Mouse (Mus musculus) kidney, adult 18-20 months (tissue): ENCODE data around the gene Pigk.
A peak's percentile ranks its signal among the peaks of the same experiment; 100 is the strongest.
"Not testable (repeated sequence)": the region's sequence is repeated elsewhere in the genome, so short reads cannot be mapped to it uniquely, and the experiment has no call there.

ENCODE experiments used
- DNase-seq: peaks from one replicate; pipeline ENCODE4 v3.0.0; 2021

Pigk gene

DNA sequence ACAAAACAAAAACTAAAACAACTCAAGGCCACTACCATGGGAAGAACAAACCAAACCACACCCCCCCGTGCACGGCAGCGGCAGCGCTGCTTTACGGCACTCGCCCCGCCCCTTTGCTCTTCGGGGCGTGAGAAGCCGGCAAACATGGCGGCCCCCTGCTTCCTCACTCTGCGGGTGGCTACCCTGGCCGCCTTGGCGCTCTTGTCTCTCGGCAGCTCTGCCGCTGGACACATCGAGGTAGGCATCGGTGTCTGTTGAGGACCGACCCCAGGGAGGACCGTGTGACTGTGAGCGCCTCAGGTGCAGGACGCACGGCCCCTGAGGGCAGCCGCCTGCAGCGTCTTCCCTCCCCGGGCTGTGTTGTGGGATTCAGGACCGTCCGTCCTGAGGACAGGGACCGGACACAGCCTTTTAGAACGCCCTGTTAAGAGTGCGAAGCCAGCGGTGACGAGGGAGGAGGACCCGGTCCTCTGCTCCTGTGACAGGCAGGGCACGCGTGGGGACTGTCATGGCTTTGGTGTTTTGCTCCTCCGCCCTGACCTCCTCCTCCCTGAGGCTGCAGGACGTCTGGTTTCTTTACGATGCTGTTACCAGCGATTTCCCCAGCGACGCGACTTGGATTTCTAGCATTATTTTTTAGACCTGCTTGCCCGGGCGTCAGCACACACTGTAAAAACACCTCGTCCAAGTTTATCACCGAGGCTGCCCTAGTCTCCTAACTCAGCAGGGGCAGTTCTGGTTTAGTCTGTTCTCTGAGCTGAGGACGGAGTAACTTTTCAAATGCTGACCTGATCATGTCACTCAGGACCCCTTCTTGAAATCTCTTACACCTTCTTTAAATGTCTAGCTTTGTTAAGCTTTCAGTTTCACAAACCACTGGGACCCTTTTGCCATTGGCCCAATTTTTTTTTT lies at the start of gene Pigk:
TSS of gene Pigk (plus strand) at position 110 of the 912 bp plus-strand sequence.
- peak; percentile 92 for DNase-seq

DNA sequence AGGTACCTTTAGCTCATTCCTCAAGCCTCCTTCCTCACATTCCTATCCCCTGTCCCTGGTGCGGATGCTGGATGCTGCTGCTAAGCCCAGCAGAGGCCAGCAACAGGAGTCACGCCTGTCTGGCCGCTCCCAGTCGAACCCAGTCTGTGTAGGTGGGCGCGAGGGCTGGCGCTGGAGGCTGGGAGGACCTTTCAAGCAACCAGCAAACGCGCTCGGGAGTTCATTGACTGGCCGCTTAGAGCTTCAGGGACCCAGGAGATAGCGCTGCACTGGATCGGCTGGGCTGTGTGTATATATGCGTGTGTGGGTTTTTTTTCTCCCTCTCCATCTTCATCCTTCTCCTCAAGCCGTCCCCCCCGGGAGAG lies 46.9 kb upstream of the Pigk start:
- DNase-seq, result no peak

DNA sequence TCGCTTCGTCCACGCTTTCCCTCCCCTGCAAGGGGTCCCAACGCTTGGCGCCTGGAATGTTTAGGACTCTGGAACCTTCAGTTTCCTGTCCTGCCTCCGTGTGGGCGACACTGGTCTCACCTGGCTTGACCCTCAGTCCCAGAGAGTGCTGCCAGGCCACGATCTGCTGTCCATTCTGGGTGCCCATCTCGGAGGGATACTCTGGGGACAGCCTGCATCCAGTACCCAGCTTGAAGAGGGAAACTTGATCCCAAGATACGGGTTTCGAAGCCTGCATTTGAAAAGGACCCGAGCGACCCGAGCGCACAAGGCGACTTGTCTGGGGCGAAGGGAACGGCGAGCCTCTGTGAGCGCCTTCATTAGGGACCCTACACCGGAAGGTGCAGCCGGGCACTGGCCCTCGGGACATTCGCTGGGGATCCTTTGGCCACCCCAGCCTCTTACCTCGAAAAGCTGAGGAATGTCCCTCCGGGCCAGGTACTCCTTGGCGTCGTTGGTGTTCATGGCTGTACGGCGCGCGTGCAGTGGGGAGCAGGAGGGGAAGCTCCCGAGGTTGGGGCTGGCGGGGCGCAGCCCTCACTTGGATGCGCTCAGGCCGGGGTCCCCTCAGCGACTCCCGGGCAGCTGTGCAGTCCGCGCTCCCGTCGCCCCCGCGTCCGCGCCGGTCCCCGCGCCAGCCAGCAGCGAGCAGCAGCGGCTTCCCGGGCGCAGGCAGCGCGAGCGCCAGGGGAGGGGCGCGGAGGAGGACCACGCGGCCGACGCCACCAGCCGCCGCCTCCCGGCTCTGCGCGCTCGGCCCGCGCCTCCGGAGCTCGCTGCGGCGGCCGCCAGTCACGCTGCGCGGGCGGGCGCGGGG lies 46.3 kb upstream of the Pigk start:
- DNase-seq, result peak; percentile 18

DNA sequence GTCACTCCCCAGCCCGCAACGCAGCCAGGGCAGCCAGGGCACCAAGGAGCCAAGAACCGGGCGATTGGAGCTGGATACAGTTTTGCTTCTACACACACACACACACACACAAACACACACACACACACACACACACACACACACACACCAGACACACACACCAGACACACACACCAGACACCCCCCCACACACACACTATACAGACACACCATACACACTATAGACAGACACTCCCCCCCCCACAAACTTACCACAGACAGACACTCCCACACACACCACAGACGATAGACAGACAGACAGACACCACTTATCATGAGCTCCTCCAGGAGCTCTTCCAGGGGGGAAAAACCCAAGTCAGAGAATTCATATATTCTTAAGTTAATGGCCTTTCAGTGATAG lies 45.7 kb upstream of the Pigk start, which contains the start of gene Ak5:
TSS of gene Ak5 (minus strand) at position 122 of the 400 bp plus-strand sequence.
- no peak for DNase-seq

DNA sequence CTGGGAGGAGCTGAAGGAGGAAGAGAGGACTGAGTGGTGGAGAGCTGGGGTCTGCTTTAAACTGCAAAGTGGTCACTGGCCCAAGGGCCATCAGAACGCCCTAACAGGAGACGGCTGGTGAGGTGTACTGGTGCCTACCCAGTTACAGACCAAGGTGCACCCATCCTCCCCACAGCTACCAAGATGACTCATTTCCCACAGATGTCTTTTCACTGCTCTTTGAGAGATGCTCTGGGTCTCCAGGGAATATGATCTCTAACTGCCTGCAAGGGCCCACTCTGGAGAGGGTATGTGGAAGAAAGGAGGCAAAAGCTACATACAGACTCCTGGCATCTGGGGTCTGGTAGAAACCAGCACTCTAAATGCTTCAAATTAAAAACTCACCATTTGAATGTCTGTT lies 45.1 kb upstream of the Pigk start:
- no peak for DNase-seq

DNA sequence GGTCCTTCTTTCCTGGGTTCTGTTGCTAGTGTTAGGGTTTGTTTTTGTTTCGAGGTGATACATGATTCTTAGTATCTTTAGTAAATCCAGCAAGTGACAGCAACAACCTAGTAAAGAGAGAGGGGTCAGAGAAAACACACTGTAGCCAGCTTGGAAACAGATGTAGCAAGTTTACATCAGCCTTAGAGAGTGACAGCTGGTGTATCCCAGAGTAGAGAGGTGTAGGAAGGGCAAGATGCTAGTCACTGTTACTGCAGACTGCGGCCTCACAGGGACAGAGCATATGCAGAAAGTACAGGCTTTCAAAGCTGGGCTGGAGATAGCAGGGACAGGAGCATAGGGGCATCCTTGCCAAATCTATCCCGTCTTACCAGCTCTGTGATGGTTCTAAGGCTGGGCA lies 44.1 kb upstream of the Pigk start:
- no peak for DNase-seq

DNA sequence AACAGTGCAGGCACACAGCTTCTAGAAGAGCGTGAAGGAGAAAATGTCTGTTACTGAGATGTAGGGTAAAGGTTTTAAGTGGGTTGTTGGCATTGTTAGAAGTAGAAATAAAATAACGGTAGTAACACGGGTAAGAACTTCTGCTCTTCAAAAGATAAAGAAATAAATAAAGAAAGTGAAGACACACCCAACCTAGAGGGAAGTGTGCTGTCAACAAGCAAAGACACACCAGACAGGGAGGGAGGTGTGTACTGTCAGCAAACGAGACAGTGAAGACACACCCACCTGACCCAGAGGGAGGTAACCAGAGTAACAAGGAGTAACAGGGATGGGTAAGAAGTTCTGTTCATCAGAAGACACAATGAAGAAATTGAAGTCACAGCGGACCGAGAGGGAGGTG lies 39.2 kb upstream of the Pigk start:
- DNase-seq, result no peak

DNA sequence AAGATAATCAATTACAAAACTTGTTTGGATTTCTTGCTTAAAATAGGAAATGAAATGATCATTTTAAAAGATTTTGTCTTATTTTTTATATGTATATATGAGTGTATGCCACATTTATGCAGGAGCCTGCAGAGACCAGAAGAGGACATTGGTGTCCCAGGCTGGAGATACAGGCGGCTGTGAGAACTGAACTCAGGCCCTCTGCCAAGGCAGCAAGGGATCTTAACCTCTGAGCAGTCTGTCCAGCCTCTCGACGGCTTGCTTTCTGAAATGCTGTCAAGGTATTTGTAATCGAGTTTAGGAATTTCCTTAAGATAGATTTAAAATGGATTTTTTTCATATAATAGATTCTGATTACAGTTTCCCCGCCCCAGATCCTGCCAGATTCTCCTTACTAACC lies 25.4 kb upstream of the Pigk start:
- DNase-seq, result no peak

DNA sequence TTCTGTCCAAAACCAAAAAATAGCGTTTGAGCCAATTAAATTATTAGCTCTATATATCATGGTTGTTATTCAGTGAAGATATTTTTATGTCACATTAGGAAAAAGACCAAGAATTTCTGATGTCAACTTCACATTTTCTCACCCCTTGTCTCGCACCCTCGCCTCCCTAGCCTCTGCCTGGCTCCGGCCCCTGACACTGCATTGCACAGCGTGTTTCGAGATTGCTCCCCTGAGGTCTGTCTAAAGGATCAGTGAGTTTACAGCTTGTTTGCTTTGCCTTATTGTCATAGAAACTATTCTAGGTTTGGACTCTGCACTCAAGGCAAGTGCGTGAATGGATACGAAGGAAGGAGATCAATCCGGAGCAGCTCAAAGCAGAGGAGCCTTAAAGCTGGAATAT lies 24.8 kb upstream of the Pigk start:
- DNase-seq, result no peak

DNA sequence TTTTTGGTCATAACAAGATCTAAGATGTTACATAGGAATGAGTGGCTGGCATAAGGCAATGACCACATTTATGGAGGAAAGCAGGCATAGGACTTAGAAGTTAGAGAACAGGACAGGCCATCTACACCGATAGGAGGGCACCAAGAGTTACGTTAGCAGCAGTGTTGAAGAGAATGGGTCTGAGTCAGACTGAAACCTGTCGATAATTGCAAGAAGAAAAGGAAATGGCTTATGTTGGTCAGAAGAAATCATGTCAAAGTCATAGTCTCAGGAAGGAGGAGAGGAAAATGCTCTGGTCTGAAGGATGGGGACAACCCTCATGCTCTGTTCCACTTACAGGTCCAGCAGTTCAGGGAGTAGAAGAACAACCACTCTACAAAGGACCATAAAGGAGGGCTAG lies 18.9 kb upstream of the Pigk start:
- no peak for DNase-seq

DNA sequence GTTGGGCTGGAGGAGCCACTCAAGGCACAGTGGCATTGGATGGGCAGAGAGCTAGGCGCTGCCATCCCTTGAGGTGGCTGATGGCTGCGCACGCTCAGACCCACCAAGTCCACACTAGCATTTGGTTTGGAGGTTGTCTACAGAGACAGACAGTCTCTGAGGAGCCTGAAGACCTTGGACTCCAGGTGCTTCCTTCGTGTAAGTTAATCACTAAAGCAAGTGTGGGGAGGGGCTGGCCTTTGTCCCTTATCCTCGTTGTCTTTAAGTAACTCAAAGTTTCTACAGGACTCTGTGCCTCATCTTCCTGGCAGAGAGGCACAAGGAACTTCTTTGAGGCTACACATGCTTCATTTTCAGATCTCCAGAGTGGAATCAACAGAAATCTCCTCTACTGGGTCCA lies 15.9 kb upstream of the Pigk start:
- DNase-seq, result no peak

DNA sequence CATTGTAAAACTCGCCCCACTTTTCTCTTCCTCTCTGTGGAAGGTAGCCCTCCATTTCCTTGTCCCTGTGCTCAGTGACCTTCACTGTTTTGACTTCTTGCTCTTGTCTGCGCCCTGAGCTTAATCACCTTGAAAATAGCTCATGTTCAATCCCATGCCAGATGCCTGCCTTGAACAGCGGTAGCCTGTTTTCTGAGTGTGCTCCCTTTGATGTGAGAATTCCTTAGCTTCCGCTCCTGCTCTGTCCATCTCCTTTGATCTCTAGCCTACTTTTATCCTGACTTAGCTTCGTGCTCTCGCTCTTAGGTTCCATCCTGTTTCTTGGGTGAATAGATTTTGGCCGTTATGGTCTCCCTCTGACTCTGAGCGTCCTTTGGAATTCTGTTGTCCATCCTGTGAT lies 14.6 kb upstream of the Pigk start:
- DNase-seq, result no peak

DNA sequence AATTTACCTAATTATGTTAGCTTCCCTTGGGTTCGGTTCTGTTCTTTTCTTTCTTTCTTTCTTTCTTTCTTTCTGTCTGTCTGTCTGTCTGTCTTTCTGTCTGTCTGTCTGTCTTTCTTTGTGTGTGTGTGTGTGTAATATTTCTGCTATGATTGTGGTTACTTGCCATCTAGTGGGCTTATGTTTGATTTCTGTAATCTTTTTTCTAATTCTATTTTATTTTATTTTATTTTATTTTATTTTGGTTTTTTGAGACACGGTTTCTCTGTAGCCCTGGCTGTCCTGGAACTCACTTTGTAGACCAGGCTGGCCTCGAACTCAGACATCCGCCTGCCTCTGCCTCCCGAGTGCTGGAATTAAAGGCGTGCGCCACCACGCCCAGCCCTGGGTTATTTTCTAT lies 12.4 kb upstream of the Pigk start:
- not testable (repeated sequence) for DNase-seq

DNA sequence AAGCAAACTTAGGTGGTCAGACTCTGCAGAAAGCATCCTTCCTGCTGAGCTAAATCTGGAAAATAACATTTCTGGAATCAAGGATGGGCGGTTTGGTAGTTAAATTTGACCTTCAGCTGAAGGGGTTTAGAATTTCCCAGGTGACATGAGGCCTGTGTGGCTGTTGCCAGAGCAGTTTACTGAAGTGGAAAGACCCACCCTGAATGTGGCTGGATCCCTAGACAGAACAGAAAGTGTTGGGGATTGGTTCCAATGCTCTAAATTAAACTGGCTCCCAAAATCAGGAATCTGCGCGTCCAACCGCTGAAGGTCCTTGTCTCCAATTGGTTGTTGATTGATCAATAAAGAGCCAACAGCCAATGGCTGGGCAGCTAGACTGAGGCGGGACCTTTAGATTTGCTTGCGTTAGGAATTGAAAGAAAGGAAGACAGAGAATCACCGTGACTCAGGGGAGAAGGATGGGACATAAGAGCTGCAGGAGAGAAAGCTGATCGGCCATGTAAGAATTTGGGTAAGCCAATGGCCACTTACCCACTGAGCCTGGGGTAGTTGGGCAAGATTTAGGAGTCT lies 11.5 kb upstream of the Pigk start:
- no peak for DNase-seq

DNA sequence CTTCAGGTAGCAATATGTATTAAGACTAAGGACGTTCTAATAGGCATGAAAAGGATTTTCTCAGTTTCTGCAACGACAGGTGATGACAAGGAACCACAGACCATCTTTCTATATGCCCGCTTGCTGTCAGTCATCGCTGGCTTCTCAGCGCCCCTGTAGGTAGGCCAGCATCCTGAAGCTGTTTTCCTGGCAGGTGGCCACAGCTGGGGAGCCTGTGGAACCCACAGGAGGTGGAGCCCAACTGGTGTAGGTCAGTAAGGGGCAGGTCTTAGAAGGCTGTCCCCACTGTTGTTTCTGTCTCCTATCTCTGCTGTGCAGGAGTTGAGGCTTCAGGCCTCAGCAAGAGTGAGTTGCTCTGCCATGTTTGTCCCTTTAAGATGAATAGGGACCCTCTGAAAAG lies 8.1 kb upstream of the Pigk start:
- no peak for DNase-seq

DNA sequence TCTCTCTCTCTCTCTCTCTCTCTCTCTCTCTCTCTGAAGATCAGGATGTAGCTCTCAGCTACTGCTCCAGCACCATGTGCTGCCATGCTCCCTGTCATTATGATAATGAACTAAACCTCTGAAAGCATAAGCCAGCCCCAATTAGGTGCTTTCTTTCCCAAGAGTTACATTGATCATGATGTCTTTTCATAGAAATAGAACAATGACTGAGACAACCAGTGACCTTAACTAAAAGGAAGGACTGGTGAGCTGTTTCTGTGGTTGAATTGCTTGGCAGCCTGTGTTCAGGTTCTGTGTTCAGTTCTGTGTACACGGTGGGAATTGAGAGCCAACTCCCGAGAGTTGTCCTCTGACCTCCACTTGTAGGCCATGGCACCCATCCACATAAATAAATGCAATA lies 7.0 kb upstream of the Pigk start:
- no peak for DNase-seq

DNA sequence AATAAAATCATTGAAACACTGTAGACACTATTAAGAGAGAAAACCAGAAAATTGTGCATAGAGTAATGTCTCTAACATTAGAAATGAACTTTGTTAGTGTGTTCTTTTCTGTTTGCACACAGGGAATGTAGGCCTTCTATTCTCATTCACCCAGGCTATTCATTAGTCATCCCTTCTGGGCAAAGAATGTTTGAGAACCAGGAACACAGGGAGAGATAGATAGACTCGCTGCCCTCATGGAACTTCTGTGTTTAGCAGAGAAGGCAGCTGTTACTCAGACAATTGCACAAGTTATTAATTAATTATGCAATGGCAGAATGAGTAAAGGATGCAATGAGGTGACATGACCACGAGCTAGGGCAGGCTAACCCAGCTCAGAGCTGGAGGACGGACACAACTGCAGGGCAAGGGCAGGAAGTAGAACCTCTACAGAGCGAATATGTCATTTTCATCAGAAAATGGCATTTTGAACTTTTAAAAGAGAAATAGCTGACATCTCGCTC lies 6.5 kb upstream of the Pigk start:
- no peak for DNase-seq

DNA sequence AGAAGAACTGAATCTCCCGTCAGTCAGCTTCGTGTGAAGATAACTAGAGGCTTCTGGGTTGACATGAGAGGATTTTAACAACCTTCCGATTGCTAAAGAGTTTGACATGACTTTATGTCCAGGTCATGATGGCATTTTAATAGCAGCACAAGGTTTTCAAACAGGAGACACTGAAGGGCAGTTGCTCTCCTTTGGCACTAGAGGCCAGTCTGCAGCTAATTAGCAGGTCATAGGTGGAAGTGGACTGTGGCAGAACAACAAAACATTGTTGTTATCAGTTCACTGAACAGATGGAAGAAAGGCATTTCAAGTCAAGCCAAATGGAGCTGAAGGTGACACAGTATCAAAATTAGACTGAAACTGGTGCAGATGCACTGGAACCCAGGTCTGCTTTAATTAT lies 4.0 kb upstream of the Pigk start:
- DNase-seq, result no peak

DNA sequence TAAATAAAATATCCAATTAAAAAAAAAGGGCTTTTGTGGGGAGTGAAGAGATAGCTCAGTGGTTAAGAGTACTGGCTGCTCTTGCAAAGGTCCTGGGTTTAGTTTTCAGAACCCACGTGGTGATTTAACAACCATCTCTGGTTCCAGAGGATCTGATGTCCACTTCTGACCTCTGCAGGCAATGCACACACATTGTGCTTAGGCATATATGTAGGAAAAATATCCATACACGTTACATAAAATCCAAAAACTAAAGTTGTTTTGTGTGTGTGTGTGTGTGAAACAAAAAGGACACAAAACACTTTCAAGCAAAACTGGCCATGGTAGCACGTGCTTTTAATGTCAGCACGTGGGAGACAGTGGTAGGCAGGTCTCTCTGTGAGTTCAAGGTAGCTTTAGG lies 943 bp upstream of the Pigk start:
- no peak for DNase-seq

DNA sequence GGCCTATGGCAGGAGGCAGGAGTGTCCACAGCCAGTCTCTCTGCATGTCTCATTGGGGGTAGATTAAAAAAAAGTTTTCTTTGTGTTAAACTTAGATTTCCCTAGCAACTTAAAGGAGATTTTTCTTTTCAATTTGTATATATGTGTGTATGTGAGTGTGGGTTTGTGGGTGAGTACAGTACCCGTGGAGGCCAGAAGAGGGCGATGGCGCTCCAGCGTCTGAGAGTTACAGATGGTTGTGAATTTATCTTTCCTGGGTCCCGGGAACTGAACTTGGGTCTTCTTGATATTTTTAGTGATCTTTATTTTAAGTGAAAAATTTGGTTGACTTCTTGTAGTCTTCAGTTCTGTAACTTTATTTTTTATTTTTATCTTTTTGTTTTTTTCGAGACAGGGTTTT lies 7.4 kb downstream of the Pigk start:
- no peak for DNase-seq

DNA sequence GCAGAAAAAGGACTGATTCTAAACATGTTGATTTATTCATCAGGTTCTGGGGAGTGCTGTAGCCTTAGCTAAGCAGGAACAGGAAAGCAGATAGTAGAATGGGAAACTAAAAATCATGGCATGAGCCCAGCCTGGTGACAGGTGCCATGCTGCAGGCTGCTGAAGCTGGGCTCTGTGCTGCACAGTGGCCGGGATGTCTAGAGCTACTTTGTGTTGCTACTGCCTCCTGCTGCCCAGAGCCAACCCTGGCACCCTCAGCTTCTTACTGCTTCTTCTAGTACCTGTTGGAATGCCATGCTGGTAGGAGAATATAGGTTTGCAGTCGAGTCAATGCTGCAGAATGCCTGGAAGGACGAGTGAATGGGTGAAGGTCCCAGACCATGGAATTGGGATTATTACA lies 8.9 kb downstream of the Pigk start:
- DNase-seq, result peak; percentile 35

DNA sequence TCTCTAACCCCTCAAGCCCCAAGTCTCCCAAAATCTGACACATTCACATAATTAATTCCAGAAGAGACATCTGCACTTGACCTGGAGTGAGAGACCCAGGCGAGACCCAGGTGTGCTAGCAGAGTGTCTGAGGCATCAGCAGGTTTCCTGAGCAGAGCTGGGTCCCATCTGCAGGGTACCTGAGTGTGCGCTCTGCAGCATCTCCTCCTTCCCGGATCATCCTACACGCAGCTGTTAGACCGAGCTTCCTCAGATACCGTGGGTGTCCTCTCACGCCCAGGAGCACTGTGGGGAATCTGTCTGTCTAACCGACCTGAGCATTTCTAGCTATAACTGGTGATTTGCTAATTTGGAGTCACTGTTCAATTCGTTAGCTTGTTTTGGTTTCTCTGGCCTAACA lies 10.5 kb downstream of the Pigk start:
- no peak for DNase-seq

DNA sequence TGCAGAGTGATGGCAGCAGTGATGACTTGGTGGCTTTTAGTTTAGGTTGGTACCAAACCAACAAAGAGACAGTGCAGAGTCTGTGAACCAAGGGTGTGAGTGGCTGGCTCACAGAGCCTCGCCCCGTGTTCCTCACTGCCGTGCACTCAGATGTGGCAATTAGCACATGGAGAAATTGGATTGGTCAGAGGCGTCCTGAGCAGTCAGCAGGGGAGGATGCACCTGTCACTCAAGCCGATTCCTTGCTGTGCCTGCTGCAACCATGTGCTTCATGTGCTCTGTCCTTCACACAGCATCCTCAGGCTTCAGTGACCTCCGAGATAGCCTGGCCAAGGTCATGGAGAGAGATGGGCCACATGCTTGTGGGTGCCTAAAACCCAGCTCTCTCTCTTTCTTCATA lies 14.3 kb downstream of the Pigk start:
- no peak for DNase-seq

DNA sequence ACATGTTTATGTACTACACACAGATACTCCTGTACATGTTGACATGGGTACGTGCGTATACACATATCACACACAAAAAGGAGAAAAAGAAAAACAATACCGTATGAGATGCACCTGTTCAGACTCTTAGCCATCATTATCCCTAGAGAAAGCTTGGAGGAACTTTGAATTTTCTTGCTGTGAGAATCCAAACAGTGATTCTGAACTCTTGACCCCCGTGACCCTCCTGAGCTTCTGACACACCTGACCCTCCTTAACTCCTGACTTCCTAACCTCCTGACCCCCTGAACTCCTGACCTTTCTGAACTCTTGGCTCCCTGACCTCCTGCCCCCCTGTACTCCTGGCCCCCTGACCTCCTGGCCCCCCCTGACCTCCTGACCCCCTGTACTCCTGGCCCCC lies 19.1 kb downstream of the Pigk start:
- DNase-seq, result no peak
